Mouse (Mus musculus) kidney, embryonic 16.5 days (tissue): ENCODE measurements around the gene Nedd9. TPM values are rescaled to one million over a fixed set of nuclear protein-coding genes. Genes with fewer than 3 reads are reported as not detected.
A peak's percentile ranks its signal among the peaks of the same experiment; 100 is the strongest.

ENCODE experiments used
- ATAC-seq: fragments of 200-750 bp; cut with Nextera tagmentation; 2 replicates; pipeline ENCODE4 v1.8.0; 2017; ENCODE audit warnings: moderate TSS enrichment; ENCODE audit not compliant: low FRiP score, low TSS enrichment
- H3K27ac ChIP-seq: fragments of 300-500 bp; sonication (generic); 2 replicates; pipeline ENCODE4 v1.5.1; 2014; ENCODE audit warnings: low read length
- H3K27me3 ChIP-seq: fragments of 300-500 bp; sonication (generic); 2 replicates; pipeline ENCODE4 v1.6.1; 2014; ENCODE audit warnings: low read length, control low read depth, mixed read lengths; ENCODE audit not compliant: insufficient read depth
- H3K36me3 ChIP-seq: fragments of 300-500 bp; sonication (generic); 2 replicates; pipeline ENCODE4 v1.6.1; 2014; ENCODE audit warnings: low read length, control low read depth, mixed read lengths; ENCODE audit not compliant: insufficient read depth
- H3K4me1 ChIP-seq: fragments of 300-500 bp; sonication (generic); 2 replicates; pipeline ENCODE4 v1.6.1; 2014; ENCODE audit warnings: low read length, control low read depth, mixed read lengths; ENCODE audit not compliant: insufficient read depth
- H3K4me2 ChIP-seq: fragments of 300-500 bp; sonication (generic); replicated peaks from 2 replicates; pipeline ENCODE4 v1.6.1; 2014; ENCODE audit warnings: low read depth, low read length
- H3K4me3 ChIP-seq: fragments of 300-500 bp; sonication (generic); 2 replicates; pipeline ENCODE4 v1.5.1; 2014; ENCODE audit warnings: mild to moderate bottlenecking, low read length
- H3K9ac ChIP-seq: fragments of 300-500 bp; sonication (generic); replicated peaks from 2 replicates; pipeline ENCODE4 v1.6.1; 2014; ENCODE audit warnings: low read length
- H3K9me3 ChIP-seq: fragments of 300-500 bp; sonication (generic); 2 replicates; pipeline ENCODE4 v1.6.1; 2016; ENCODE audit warnings: low read length, control low read depth
- WGBS: fragments of 180-500 bp; shearing (Covaris S2); extraction: QIAGEN DNeasy Blood & Tissue Kit; methylation state at CpG from one replicate; pipeline ENCODE4 v1.1.7; 2014; 5-methylcytosine and 5-hydroxymethylcytosine counted together
- polyA plus RNA-seq: library from polyadenylated mRNA; unstranded; fragments of >200 nt; fragmentation: Nextera tagmentation; extraction: Ambion mirVana; gene quantifications from 2 replicates; pipeline ENCODE4 v1.2.1, GENCODE M21; 2015

The Nedd9 gene
- polyA plus RNA-seq, 1 experiment from 2014 or later, result 27.9 TPM

DNA sequence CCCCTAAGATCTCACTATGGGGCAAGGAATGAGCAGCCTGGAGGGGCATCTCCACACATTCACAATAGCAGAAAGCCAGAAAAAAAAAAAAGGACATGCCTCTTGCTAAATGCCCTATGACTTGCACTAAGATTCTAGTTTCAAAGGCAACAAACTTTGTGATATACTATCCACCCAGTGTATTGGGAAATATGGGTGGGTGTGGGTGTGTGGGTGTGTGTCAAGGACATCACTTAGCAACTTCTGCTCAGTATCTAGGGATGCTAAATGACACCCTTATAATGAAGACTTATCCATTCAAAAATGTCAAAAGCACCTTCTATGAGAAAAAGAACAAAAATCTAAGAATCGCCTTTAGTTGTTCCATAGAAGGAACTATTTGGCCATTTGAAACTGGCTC lies 40.6 kb downstream of the Nedd9 start:
- ATAC-seq, result no peak
- no peak overlapping the region for H3K27ac ChIP-seq
- H3K4me3 ChIP-seq, result no peak overlapping the region
- H3K9ac ChIP-seq, result no peak overlapping the region
- WGBS, result 95% methylated on average over 1 of the region's 1 CpGs
- H3K4me1 ChIP-seq, result peaks cover 8% of the 10 kb centered on the region; the same call in 1 of the 2 replicates
- no peaks in the 10 kb centered on the region for H3K9me3 ChIP-seq
- no peak overlapping the region for H3K4me2 ChIP-seq
- H3K27me3 ChIP-seq, result no peaks in the 10 kb centered on the region
- H3K36me3 ChIP-seq, result no peaks in the 10 kb centered on the region

DNA sequence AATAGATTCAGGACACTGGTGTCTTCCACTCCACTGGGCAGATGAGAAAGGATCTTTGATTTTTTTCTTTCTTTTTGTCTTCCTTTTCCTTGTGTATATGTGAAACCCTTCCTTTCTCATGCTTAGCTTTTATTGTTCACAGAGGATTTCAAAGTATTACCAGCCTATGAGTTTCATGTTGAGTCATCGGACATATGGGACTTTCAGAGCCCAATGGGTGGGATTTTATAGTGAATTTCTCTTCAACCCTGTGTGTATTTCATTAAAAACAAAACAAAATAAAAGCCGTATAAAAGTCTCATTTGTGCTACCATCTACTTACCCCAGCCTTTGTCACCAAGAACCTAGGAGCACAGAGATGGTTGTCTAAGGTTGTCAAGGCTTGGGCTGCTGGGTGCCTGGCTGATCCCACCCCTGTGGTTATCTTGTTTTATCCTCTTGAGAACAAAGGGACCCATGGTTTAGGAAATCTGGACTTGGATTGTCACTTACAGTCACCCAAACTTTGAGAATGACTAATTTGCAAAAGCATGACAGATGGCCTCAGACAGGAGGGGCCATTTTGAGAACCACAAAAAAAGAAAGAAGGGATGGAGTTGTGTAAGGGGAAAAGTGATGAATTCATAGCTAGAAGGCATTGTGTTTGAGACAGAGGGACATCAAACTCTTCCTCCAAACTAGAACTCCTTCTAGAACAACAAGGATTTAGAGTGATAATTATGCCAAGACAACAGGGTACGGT lies 41.9 kb downstream of the Nedd9 start:
- no peaks in the 10 kb centered on the region for H3K27me3 ChIP-seq
- WGBS, result 98% methylated on average over 3 of the region's 3 CpGs
- no peak for ATAC-seq
- no peaks in the 10 kb centered on the region for H3K36me3 ChIP-seq
- H3K9ac ChIP-seq, result no peak overlapping the region
- H3K4me1 ChIP-seq, result peaks cover 8% of the 10 kb centered on the region; the same call in 1 of the 2 replicates
- no peaks in the 10 kb centered on the region for H3K9me3 ChIP-seq
- H3K4me2 ChIP-seq, result no peak overlapping the region
- no peak overlapping the region for H3K27ac ChIP-seq
- H3K4me3 ChIP-seq, result no peak overlapping the region

DNA sequence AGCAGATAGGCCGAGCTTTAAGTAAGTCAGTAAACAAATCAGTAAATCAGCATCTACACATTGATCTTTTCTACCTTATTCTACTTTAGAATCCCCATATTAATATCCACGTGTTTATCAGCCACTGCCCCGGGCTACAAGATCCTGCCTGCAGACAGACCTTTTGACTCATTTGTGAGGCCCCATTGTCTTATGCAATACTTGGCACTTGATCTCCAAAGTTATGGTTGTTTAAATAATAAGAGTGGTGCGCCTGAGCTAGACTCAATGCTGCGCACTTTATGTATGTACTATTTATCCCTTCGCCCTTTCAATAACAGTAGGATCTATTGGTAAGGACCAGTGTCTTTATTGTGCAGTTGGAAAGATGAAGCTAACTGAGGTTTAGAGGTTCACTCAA lies 42.9 kb downstream of the Nedd9 start:
- H3K4me1 ChIP-seq, result peaks cover 8% of the 10 kb centered on the region; the same call in 1 of the 2 replicates
- H3K4me2 ChIP-seq, result no peak overlapping the region
- ATAC-seq, result no peak
- H3K9me3 ChIP-seq, result no peaks in the 10 kb centered on the region
- H3K4me3 ChIP-seq, result no peak overlapping the region
- no peak overlapping the region for H3K9ac ChIP-seq
- 90% methylated on average over 6 of the region's 6 CpGs for WGBS
- no peaks in the 10 kb centered on the region for H3K36me3 ChIP-seq
- H3K27ac ChIP-seq, result no peak overlapping the region
- no peaks in the 10 kb centered on the region for H3K27me3 ChIP-seq

DNA sequence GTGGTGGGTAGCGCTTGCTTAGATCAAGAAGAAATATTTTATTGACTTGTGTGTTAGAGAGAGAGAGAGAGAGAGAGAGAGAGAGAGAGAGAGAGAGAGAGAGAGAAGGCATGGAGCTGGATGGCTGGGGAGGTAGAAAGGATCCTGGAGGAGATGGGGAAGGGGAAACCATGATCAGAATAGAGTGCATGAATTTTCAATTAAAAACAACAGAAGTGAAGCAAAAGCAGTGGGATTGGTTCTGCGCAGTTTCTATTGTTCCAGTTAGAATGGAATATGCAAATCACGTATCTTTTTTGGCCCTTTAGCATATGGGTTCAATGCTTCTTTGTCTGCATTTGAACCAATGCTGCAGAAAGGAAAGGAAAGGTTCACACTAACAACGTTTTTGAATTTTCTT lies 45.0 kb downstream of the Nedd9 start:
- Histone ChIP-seq H3K9ac (no peak overlapping the region), H3K27ac (no peak overlapping the region), H3K4me2 (no peak overlapping the region), H3K4me1 (peaks cover 1% of the 10 kb centered on the region; the same call in 1 of the 2 replicates), H3K27me3 (no peaks in the 10 kb centered on the region), H3K36me3 (no peaks in the 10 kb centered on the region), H3K4me3 (no peak overlapping the region), H3K9me3 (no peaks in the 10 kb centered on the region)
- no peak for ATAC-seq
- WGBS, result 83% methylated on average over 4 of the region's 4 CpGs

DNA sequence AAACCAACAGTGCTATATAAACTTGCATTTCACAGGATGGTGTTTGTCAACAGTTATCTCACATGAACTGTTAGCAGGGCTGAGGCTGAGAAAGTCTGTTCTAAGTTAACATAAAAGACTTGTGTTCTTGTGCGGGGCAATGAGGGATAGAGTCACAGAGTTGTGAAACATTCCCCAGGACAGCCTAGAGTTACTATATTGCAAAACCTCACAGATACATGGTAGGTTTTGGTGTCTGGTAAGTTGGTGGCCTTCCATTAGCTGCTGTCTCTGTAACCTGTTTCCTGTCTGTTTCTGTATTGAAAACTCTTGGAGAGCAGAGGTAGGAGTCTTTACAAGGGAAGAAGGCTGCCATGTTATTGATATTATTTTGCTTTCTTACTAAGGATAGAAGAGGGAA lies 47.0 kb downstream of the Nedd9 start:
- Histone ChIP-seq H3K9me3 (no peaks in the 10 kb centered on the region), H3K4me1 (0 out of 2 replicates have a peak, but pooled peaks cover 4% of the 10 kb centered on the region), H3K36me3 (no peaks in the 10 kb centered on the region), H3K27ac (no peak overlapping the region), H3K4me2 (no peak overlapping the region), H3K4me3 (no peak overlapping the region), H3K27me3 (no peaks in the 10 kb centered on the region), H3K9ac (no peak overlapping the region)
- no peak for ATAC-seq
- 84% methylated on average over 1 of the region's 1 CpGs for WGBS

DNA sequence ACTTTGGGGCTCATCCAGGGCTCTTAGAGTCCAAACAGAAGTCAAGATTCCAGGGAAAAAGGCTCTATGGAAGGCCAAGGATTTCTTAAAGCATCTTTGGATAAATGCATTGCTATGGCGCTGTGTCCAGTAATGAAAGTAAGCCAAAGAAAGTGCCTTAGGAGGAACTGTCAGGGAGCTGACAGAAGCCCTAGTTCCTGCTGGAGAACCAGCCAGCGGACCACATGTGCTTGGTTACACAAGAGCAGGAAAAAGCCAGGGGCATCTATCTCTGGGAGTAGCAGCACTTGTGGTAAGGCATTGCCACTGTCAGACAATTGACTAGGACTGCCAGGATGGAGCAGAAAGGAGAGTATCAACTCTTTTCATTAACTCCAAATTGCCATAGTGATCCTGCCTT lies 49.8 kb downstream of the Nedd9 start:
- WGBS, result 94% methylated on average over 2 of the region's 2 CpGs
- H3K27ac ChIP-seq, result no peak overlapping the region
- H3K27me3 ChIP-seq, result no peaks in the 10 kb centered on the region
- no peaks in the 10 kb centered on the region for H3K9me3 ChIP-seq
- no peak overlapping the region for H3K4me2 ChIP-seq
- no peak overlapping the region for H3K4me3 ChIP-seq
- H3K4me1 ChIP-seq, result 0 out of 2 replicates have a peak, but pooled peaks cover 4% of the 10 kb centered on the region
- no peaks in the 10 kb centered on the region for H3K36me3 ChIP-seq
- no peak for ATAC-seq
- no peak overlapping the region for H3K9ac ChIP-seq

- Histone ChIP-seq H3K27ac (no peak overlapping the region), H3K27me3 (no peaks in the 10 kb centered on the region), H3K9ac (no peak overlapping the region), H3K9me3 (no peaks in the 10 kb centered on the region), H3K4me2 (no peak overlapping the region), H3K4me1 (0 out of 2 replicates have a peak, but pooled peaks cover 5% of the 10 kb centered on the region), H3K4me3 (no peak overlapping the region), H3K36me3 (no peaks in the 10 kb centered on the region)
- WGBS, result 32% methylated on average over 5 of the region's 5 CpGs
- ATAC-seq, result peak; percentile 59; the same call in 1 of the 2 replicates
Observed at GRCm38 (mm10) chr13:41436731-41437130, 50.4 kb downstream of the Nedd9 start.

- Histone ChIP-seq H3K36me3 (no peaks in the 10 kb centered on the region), H3K27ac (no peak overlapping the region), H3K27me3 (no peaks in the 10 kb centered on the region), H3K4me2 (no peak overlapping the region), H3K9me3 (no peaks in the 10 kb centered on the region), H3K9ac (no peak overlapping the region), H3K4me1 (0 out of 2 replicates have a peak, but pooled peaks cover 8% of the 10 kb centered on the region), H3K4me3 (no peak overlapping the region)
- no peak for ATAC-seq
- whole genome bisulfite sequencing, result 53% methylated on average over 6 of the region's 6 CpGs
Observed at GRCm38 (mm10) chr13:41433201-41433600, 54.0 kb downstream of the Nedd9 start.

GRCm38 (mm10) chr13:41431795-41432194 lies 55.4 kb downstream of the Nedd9 start:
- Histone ChIP-seq H3K4me1 (0 out of 2 replicates have a peak, but pooled peaks cover 8% of the 10 kb centered on the region), H3K27me3 (no peaks in the 10 kb centered on the region), H3K9me3 (no peaks in the 10 kb centered on the region), H3K4me3 (no peak overlapping the region), H3K36me3 (no peaks in the 10 kb centered on the region), H3K9ac (no peak overlapping the region), H3K27ac (no peak overlapping the region), H3K4me2 (no peak overlapping the region)
- ATAC-seq, result no peak
- WGBS, result 67% methylated on average over 3 of the region's 3 CpGs

GRCm38 (mm10) chr13:41427046-41427445 lies 60.1 kb downstream of the Nedd9 start:
- Histone ChIP-seq H3K27me3 (no peaks in the 10 kb centered on the region), H3K4me3 (no peak overlapping the region), H3K4me2 (no peak overlapping the region), H3K36me3 (no peaks in the 10 kb centered on the region), H3K9me3 (no peaks in the 10 kb centered on the region), H3K27ac (no peak overlapping the region), H3K9ac (no peak overlapping the region), H3K4me1 (peaks cover 15% of the 10 kb centered on the region; the same call in 1 of the 2 replicates)
- 53% methylated on average over 3 of the region's 3 CpGs for WGBS
- no peak for ATAC-seq
